Mouse (Mus musculus) gastrocnemius, adult 2 months (tissue): Measurements from ENCODE around the gene Shd. TPM values are rescaled to one million over a fixed set of nuclear protein-coding genes. Genes with fewer than 3 reads are reported as not detected.
"Not testable (repeated sequence)": the region's sequence is repeated elsewhere in the genome, so short reads cannot be mapped to it uniquely, and the experiment has no call there.

Source experiments
- DNase-seq: peaks from one replicate; pipeline ENCODE4 v3.0.0; 2022
- H3K27ac ChIP-seq: fragments of 200-600 bp; 2 replicates; pipeline ENCODE4 v1.8.1; 2022; ENCODE audit warnings: mild to moderate bottlenecking
- H3K4me3 ChIP-seq: fragments of 200-600 bp; 2 replicates; pipeline ENCODE4 v1.8.1; 2022; ENCODE audit warnings: mild to moderate bottlenecking, moderate library complexity
- CTCF ChIP-seq: fragments of 200-600 bp; IDR thresholded peaks from 2 replicates; pipeline ENCODE4 v1.8.1; 2022; ENCODE audit warnings: antibody characterized with exemption, mild to moderate bottlenecking, moderate library complexity
- intact Hi-C: fragments of 180-260 bp; cut with DNase I; formaldehyde crosslinking; loops from one replicate; pipeline ENCODE4 v1.15.1; 2025
- long read RNA-seq, 2 experiments: library from polyadenylated mRNA; stranded (forward); transcript quantifications; one replicate each; pipeline ENCODE4 v2.0.0; 2021
- total RNA-seq, 2 experiments: library from RNA; stranded (reverse); gene quantifications; 2 replicates each; pipeline ENCODE4 v1.2.3; 2021

Gene Shd
- under 1 TPM in 1 of 2 experiments, not detected in 1; 0.47 TPM for total RNA-seq
- long read RNA-seq, experiment 1, result 0 reads
- long read RNA-seq, experiment 2, partial matches to known transcripts, result 1 of 1 reads
- long read RNA-seq, experiment 2, other reads (novel, unspliced or antisense), result 0 of 1 reads

DNA sequence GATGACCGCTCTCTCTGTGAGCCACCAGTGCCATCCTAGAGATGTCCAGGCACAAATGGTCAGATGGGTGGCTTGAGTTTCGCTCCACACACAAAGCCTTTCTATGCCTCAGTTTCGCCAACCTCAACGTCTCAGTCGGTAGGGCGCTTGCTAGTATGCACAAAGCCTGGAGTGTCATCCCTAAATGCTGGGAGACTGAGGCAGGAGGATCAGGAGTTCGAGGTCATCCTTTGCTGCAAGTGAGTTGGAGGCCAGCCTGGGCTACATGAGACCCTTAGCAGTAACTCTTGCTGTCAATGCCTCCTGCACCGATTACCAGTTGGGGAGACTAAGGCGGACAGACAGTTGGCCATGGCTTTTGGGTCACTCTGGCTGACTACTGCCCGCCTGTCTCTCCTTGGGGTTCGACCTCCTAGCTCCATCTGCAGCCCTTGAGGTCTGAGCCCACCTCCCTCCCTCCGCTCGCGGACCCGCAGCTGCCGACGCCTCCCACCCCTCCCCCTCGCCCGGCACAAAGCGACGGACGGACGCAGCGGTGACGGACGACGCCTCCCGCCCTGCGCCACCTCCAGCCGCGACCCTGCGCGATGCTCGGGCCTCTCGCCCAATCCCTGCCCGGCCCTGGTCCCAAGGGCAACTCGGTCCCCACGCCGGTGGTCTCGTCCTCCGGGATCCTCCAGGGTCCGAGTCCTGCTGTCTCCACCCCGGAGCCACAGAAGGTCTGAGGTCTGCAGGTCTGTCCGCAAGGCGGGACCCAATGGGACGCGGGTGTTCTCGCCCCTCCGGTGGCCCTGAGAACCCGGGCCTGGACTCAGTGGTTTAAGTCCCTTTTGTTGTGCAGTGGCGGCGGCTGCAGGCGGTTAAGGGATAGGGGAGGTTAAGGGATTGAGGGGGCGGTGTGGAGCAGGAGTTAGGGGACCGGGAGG, at the start of gene Shd:
TSS of gene Shd (plus strand) at position 502 of the 926 bp plus-strand sequence.
- intact Hi-C loops, result loop anchor here (10.0 kb wide), 1 partner anchor 285 kb away; the partner anchor contains the start of gene Fem1a
- Histone ChIP-seq H3K27ac (0 out of 2 replicates have a peak within 1 kb of the TSS, but pooled peaks have one; percentile 7), H3K4me3 (peak within 1 kb of the TSS; percentile 68)

DNA sequence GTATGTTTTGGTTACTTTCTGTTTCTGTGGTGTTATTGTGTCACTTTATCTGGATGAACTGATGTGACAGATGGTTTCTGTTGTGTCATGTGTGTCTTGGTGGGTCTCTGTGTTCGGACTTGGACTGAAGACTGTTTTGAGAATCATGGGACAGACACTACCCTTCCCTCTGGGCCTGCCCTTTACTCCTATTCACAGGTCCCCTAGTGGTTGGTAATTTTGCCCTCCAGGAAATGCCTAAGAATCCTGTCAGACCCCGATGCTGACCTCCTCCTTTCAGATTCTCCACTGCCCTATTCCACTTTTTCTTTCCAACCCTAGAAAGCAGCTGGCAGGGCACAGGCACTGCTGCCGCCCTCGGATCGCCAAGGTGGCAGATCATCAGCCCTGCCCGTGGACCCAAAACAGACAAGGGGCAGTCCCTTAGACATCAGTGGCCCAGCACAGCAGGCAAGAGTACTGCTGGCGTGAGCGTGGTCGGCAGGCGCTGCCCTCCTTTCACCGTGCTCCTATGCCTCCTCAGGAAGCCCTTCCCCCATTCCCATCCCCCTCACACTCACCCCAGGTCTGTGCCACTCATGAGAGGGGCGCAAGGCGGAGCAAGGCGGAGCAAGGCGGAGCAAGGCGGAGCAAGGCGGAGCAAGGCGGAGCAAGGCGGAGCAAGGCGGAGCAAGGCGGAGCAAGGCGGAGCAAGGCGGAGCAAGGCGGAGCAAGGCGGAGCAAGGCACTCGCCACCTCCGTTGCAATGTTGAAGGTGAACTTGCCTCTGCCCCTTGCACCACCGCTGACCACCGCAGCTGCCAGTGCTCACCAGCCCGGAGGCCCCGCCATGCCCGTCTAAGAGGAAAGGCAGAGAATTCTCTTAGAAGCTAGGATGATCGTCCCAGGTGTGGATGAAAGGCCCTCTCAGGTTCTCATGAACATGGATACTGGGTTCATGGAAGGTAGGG, 38.4 kb upstream of the Shd start:
- peak; percentile 4; the same call in 1 of the 2 replicates for TF ChIP-seq CTCF
- Histone ChIP-seq H3K27ac (peak overlapping the region; percentile 76), H3K4me3 (peak overlapping the region; percentile 83)
- peak; percentile 61 for DNase-seq
- intact Hi-C loops, result no loop called here

More for the DNA sequence above, at the start of gene Shd:
- DNase-seq, result peak; percentile 48
- no peak for TF ChIP-seq CTCF

DNA sequence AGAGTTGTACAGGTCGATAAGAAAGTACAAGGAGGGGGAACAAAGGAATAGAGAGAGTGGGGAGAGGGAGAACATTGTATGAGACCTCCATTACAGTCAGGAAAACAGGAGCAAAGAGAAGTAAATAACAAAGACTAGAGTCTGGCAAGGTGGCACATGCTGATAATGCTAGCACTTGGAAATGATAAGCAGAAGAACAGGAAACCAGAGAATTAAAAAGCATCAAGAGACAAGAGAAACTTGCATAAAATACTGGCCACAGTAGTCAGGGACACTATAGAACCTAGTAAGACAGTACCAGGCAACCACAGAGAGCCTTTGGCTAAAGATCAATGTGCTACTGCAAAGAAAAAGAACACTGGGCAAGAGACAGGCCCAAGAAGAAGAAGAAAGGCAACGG, 37.6 kb upstream of the Shd start:
- DNase-seq, result no peak
- Histone ChIP-seq H3K27ac (peak overlapping the region; percentile 48), H3K4me3 (peak overlapping the region; percentile 83)
- TF ChIP-seq CTCF, result no peak
- intact Hi-C loops, result no loop called here

DNA sequence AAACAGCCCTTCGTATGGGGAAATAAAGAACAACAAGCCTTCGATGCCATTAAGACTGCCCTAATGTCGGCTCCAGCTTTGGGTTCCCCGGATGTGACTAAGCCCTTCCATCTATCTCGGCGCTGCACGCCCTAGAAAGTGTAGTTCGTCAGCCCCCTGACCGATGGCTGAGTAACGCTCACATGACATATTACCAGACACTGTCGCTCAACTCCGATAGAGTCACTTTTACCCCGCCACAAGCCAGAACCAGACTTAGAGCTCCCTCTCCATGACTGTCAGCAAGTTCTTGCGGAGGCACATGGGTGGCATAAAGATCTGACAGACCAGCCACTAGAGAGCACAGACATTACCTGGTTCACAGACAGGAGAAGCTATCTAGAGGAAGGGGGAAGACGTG, 37.1 kb upstream of the Shd start:
- no peak for TF ChIP-seq CTCF

DNA sequence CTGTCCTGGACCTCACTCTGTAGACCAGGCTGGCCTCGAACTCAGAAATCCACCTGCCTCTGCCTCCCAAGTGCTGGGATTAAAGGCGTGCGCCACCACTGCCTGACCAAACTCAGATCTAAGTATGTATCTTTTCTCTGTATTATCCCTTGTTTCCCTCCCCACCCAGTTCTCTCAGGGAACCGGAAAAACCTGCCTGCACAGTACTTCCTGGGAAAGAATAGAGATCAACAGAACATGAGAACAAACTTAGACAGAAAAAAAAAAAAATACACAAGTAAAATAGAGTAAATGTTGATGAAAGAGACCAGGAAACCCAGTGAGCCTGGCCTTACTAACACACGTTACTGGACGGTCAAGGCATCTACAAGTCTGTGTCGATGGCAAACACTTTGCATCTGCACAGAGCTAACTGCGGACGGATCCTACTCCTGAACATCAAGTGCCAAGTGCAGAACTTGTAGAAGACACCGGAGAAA, 25.8 kb upstream of the Shd start:
- intact Hi-C loops, DNase-seq: not testable (repeated sequence)
- H3K4me3 ChIP-seq, result peak overlapping the region; percentile 81
- peak overlapping the region; percentile 96 for H3K27ac ChIP-seq

More for the DNA sequence above, 37.1 kb upstream of the Shd start:
- H3K27ac ChIP-seq, result no peak overlapping the region
- intact Hi-C loops, result no loop called here
- no peak overlapping the region for H3K4me3 ChIP-seq
- DNase-seq, result no peak

DNA sequence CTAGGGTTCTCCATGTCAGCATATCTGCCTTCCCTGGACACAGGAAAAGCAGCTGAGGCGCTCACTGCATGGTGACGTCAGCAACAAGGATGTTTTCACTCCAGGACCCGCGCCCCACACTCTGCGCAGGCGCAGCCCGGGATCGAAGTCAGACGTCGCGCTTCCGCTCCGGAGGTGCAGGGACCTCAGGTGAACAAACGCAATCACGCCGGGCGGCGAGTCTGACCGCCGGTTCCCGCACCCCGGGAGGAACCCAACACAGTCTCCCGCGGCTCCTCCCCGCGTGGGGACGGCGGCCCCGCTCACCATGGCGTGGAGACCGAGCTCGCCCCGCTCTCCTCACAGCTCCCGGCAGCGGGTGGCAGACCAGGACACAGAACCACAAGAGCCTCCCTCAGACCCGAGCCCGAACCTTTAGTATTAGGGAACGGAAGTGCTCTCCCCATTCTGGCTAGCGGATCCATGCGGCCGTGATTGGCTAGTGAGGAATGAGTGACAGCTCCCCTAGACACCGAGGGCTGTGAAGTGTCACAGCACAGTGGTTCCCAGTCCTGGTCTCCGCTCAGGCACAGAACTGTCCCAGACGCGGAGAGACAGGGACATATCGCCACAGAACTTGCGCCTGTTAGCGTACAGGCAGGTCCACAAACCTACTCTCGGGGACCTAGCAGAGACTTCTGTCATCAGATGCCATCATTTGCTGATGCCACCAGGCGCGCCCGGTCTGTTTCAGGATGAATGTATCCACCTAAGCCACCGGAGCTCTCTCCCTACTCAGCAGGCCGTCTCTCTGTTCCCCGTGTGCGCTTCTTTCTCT, 25.2 kb upstream of the Shd start:
- Histone ChIP-seq H3K4me3 (peak overlapping the region; percentile 81), H3K27ac (peak overlapping the region; percentile 96)
- intact Hi-C loops, result not testable (repeated sequence)
- peak; percentile 96 for DNase-seq

DNA sequence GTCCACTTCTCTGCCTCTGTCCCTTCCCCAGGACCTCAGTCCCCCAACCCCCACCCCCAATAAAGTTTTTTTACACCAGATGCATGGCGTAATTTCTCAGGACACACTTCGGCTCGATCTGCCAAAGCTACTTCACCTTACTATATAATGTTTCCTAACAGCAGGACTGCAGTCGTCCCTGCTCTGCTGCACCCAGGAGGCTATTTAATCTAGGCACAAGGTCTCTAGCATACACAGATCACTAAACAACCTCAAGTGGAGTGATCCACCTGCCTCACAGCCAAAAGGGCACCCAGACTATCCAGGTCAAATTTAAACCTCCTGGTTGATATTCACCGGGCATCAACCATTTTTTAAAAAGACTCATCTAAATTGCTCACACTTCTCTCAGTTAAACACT, 24.6 kb upstream of the Shd start:
- no peak for TF ChIP-seq CTCF
- DNase-seq, result no peak
- Histone ChIP-seq H3K4me3 (peak overlapping the region; percentile 81), H3K27ac (peak overlapping the region; percentile 96)
- intact Hi-C loops, result no loop called here

DNA sequence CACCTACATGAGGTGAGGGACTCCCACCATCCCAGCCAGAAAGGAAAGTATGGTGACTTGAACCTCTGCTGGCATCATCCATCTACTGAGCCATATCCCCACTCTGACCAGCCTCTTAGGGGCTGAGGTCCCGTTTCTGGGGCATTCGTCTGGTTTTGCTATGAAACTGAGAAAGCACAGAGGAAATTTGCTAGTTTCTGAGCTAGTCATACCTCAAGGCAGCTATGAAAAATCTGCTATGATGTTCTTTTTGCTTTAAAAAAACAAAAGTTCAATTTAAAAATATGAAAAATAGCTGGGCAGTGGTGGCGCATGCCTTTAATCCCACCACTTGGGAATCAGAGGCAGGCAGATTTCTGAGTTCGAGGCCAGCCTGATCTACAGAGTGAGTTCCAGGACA, 21.6 kb upstream of the Shd start:
- no peak overlapping the region for H3K27ac ChIP-seq
- intact Hi-C loops, result no loop called here
- DNase-seq, result no peak
- TF ChIP-seq CTCF, result no peak
- no peak overlapping the region for H3K4me3 ChIP-seq

DNA sequence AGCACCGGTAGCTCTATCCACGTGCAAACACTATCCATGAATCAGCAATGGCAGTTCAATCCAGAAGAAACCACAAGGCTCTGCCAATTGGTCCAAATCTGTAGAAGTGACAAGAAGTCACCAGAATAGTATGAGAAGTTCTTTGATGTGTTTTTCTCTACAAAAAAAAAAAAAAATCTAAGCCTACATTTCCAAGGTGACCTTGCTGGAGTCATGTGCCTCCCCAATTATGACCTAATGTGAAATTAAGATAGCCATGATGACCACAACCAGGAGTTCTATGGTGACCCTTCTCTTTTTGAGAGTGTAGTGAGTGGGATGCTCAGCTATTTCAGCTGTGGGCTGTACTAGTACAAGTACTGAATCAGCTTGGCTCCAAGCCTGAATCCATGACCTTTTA, 20.9 kb upstream of the Shd start, which contains the start of gene Zfp119b:
TSS of gene Zfp119b (minus strand) at position 101 of the 400 bp plus-strand sequence.
- no peak within 1 kb of the TSS for H3K4me3 ChIP-seq
- intact Hi-C loops, result no loop called here
- DNase-seq, result no peak
- TF ChIP-seq CTCF, result no peak
- H3K27ac ChIP-seq, result no peak within 1 kb of the TSS

DNA sequence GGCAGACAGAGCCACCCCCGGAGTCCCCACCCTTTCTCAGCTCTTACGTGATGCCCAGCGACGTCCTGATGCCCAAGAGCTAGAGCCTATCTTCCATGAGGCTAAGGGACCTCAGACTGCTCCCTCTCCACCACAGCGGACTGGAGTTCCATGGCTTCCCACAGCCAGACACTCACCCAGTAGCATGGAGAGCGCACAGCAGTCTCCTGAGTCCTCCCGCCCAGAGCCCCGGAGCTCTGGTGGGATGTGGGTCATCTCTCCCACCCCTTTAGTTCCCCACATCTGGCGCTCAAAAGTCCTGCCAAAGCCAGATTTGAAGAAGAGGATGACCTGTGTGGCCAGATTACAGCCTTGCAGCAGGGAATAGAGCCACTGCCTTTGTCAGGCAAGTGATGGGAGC, 19.7 kb upstream of the Shd start:
- no peak overlapping the region for H3K27ac ChIP-seq
- no peak overlapping the region for H3K4me3 ChIP-seq
- DNase-seq, result no peak
- TF ChIP-seq CTCF, result no peak
- intact Hi-C loops, result no loop called here

DNA sequence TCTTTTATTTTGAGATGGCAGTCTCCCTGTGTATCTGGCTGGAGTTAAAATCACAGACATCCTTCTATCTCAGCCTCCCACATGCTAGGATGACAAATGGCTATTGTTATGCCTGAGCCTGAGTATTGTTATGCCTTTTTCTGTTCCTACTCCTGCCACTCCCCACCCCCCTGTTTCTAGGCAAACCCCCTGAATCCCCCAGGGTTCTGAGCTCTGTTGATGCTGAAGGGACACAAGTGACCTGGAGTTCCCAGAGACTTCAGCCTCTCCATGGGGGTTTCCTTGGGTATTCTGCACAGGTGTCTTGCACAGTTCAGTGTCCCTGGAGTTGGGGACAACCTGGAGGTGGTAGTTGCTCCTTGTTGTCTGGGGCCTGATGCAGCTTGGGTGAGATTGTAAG, 18.2 kb upstream of the Shd start:
- DNase-seq, result no peak
- Histone ChIP-seq H3K27ac (no peak overlapping the region), H3K4me3 (no peak overlapping the region)
- intact Hi-C loops, result no loop called here
- no peak for TF ChIP-seq CTCF
